Mouse (Mus musculus): ENCODE results near the gene Nxpe5. TPM values are rescaled to one million over a fixed set of nuclear protein-coding genes. Genes with fewer than 3 reads are reported as not detected.

Gene Nxpe5
- polyA plus RNA-seq, 1 experiment from 2014 or later: not detected

DNA sequence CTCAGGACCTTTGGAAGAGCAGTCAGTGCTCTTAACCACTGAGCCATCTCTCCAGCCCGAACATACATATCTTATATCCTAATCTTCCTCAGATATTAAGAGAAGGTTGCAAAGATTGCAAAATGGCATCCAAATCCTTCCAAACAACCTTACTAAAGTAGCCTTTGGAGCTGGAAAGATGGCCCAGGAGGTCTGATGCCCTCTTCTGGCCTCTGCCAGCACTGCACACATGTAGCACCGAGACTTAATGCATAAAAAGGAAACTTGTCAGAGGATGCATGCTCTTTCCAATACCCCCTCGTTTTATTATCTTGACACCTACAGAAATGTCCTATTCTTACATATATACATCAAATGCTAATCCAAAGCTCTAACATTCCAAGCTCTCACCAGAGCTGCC is 2.3 kb downstream of the Nxpe5 start:
- DNase-seq (ENCODE audit: low spot score): no peak
- Histone ChIP-seq H3K27me3 (ENCODE audit: control insufficient read depth, insufficient read depth, low read length) (no peaks in the 10 kb centered on the region), H3K9me3 (ENCODE audit: control insufficient read depth, low read length) (no peaks in the 10 kb centered on the region), H3K4me2 (ENCODE audit: low read depth) (no peak overlapping the region), H3K4me1 (ENCODE audit: control insufficient read depth, insufficient read depth, low read length) (no peaks in the 10 kb centered on the region), H3K27ac (ENCODE audit: low read depth, low read length) (no peak overlapping the region), H3K4me3 (ENCODE audit: low read depth, low read length) (no peak overlapping the region), H3K9ac (ENCODE audit: low read length) (no peak overlapping the region), H3K36me3 (ENCODE audit: control insufficient read depth, insufficient read depth, low read length) (no peaks in the 10 kb centered on the region)
- 54% methylated on average over 3 of the region's 3 CpGs for WGBS
- no peak for ATAC-seq (ENCODE audit: insufficient read depth, low FRiP score, low TSS enrichment)

DNA sequence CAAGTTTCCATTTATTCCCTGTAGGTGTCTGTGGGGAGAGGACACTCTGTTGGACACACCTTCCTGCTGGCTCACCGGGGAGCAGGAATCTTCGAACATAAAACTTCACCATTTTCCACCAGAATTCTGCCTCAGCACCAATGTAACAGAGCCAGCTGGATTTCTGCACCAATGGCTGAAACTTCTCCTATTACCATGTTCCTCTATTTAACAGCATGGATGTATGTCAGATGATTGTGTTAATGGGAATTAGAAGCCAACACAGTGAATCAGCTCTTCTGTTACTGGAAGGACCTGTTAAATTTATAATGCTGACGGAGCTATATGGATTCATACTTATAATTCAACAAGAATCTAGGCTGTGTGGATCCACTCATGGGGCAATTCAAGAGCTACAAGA is 3.8 kb downstream of the Nxpe5 start:
- Histone ChIP-seq H3K27ac (ENCODE audit: low read depth, low read length) (no peak overlapping the region), H3K9ac (ENCODE audit: low read length) (no peak overlapping the region), H3K27me3 (ENCODE audit: control insufficient read depth, insufficient read depth, low read length) (no peaks in the 10 kb centered on the region), H3K4me2 (ENCODE audit: low read depth) (no peak overlapping the region), H3K36me3 (ENCODE audit: control insufficient read depth, insufficient read depth, low read length) (no peaks in the 10 kb centered on the region), H3K4me1 (ENCODE audit: control insufficient read depth, insufficient read depth, low read length) (no peaks in the 10 kb centered on the region), H3K4me3 (ENCODE audit: low read depth, low read length) (no peak overlapping the region), H3K9me3 (ENCODE audit: control insufficient read depth, low read length) (no peaks in the 10 kb centered on the region)
- DNase-seq (ENCODE audit: low spot score) (no peak), ATAC-seq (ENCODE audit: insufficient read depth, low FRiP score, low TSS enrichment) (no peak)
- WGBS: 90% methylated on average over 3 of the region's 3 CpGs

DNA sequence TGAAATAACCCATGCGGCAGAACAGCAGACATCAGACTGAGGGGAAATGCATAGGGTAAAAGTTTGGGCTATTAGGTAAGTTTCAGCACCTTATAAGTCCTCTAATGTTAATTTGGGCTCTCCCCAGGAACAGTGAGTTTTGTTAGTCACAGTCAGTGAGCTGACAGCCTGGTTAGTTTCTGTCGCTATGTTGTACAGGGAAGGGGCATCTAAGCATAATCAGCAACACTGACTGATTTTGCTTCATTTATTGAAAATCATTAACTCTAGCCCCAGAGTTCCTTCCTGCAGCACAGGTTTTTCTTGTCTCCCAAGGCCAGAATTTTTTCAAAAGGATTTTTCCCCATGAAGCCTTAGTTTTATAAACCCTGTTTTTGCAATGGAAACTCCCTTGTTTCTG is 8.1 kb downstream of the Nxpe5 start:
- no peak for ATAC-seq (ENCODE audit: insufficient read depth, low FRiP score, low TSS enrichment)
- Histone ChIP-seq H3K4me3 (ENCODE audit: low read depth, low read length) (no peak overlapping the region), H3K36me3 (ENCODE audit: control insufficient read depth, insufficient read depth, low read length) (no peaks in the 10 kb centered on the region), H3K9me3 (ENCODE audit: control insufficient read depth, low read length) (no peaks in the 10 kb centered on the region), H3K9ac (ENCODE audit: low read length) (no peak overlapping the region), H3K27me3 (ENCODE audit: control insufficient read depth, insufficient read depth, low read length) (no peaks in the 10 kb centered on the region), H3K27ac (ENCODE audit: low read depth, low read length) (no peak overlapping the region), H3K4me1 (ENCODE audit: control insufficient read depth, insufficient read depth, low read length) (no peaks in the 10 kb centered on the region), H3K4me2 (ENCODE audit: low read depth) (no peak overlapping the region)
- DNase-seq (ENCODE audit: low spot score): no peak
- 87% methylated on average over 2 of the region's 2 CpGs for WGBS

DNA sequence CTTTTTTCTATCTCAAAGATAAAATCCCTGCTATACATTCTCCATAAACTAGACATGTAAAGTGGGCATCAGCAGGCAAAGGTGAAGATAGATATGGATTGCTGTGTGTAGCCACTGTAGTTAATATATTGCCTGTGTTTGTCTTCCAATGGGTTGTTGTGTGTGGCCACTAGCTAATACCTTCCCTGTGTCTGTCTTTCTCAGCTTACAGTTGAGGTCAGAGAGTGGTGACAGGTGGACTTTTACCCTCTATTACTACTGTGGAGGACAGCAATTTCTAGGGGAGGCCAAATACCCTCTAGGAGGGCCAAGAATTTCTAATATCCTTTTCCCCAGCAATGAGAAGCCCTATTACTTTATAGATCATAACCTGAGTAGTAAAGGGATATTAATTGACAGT is 8.5 kb downstream of the Nxpe5 start:
- no peak overlapping the region for H3K4me2 ChIP-seq (ENCODE audit: low read depth)
- no peak overlapping the region for H3K9ac ChIP-seq (ENCODE audit: low read length)
- DNase-seq (ENCODE audit: low spot score) (no peak), ATAC-seq (ENCODE audit: insufficient read depth, low FRiP score, low TSS enrichment) (no peak)
- H3K27me3 ChIP-seq (ENCODE audit: control insufficient read depth, insufficient read depth, low read length): no peaks in the 10 kb centered on the region
- no peaks in the 10 kb centered on the region for H3K4me1 ChIP-seq (ENCODE audit: control insufficient read depth, insufficient read depth, low read length)
- H3K9me3 ChIP-seq (ENCODE audit: control insufficient read depth, low read length): no peaks in the 10 kb centered on the region
- H3K4me3 ChIP-seq (ENCODE audit: low read depth, low read length): no peak overlapping the region
- no peak overlapping the region for H3K27ac ChIP-seq (ENCODE audit: low read depth, low read length)
- no peaks in the 10 kb centered on the region for H3K36me3 ChIP-seq (ENCODE audit: control insufficient read depth, insufficient read depth, low read length)

DNA sequence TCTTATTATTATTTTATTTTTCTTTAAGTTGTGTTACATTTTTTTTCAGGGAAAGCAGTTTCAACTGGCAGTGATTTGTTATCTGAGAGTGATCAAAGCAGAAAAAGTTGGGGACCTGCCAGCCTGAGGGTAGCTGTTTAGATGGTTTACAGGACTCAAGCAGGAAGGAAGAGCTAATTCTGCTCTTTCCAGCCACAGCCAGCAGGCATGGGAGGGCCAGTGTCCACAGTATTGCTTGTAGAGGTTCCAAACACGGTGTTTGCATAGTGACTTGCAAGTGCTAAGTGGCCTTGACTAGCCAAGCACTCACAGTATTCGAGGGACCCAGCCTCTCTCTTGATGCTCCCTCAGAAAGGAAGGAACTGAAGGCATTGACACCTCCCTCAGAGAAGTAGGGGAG is 15.8 kb downstream of the Nxpe5 start:
- Histone ChIP-seq H3K9ac (ENCODE audit: low read length) (no peak overlapping the region), H3K27ac (ENCODE audit: low read depth, low read length) (no peak overlapping the region), H3K4me1 (ENCODE audit: control insufficient read depth, insufficient read depth, low read length) (no peaks in the 10 kb centered on the region), H3K27me3 (ENCODE audit: control insufficient read depth, insufficient read depth, low read length) (no peaks in the 10 kb centered on the region), H3K36me3 (ENCODE audit: control insufficient read depth, insufficient read depth, low read length) (no peaks in the 10 kb centered on the region), H3K9me3 (ENCODE audit: control insufficient read depth, low read length) (no peaks in the 10 kb centered on the region), H3K4me3 (ENCODE audit: low read depth, low read length) (no peak overlapping the region), H3K4me2 (ENCODE audit: low read depth) (no peak overlapping the region)
- DNase-seq (ENCODE audit: low spot score) (no peak), ATAC-seq (ENCODE audit: insufficient read depth, low FRiP score, low TSS enrichment) (no peak)
- WGBS: 34% methylated on average over 2 of the region's 2 CpGs

DNA sequence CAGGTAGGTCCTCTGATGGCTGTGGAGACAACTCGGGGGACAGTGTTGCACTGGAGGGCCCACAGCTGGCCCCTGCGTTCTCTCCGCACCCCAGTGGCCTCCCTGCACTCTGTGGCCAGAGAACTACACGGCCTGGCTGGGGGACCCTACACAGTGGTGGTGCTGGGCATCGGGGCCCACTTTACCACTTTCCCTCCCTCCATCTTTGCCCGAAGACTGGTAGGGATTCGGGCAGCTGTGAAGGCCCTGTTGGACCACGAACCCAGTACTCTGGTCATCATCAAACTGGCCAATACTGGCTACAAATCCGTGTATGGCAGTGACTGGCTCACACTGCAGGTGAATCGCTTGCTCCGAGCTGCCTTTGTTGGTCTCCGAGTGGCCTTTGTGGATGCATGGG is 25.4 kb downstream of the Nxpe5 start:
- 85% methylated on average over 12 of the region's 12 CpGs for whole genome bisulfite sequencing
- H3K27ac ChIP-seq (ENCODE audit: low read depth, low read length): no peak overlapping the region
- no peak for DNase-seq (ENCODE audit: low spot score)
- no peaks in the 10 kb centered on the region for H3K27me3 ChIP-seq (ENCODE audit: control insufficient read depth, insufficient read depth, low read length)
- no peaks in the 10 kb centered on the region for H3K36me3 ChIP-seq (ENCODE audit: control insufficient read depth, insufficient read depth, low read length)
- ATAC-seq (ENCODE audit: insufficient read depth, low FRiP score, low TSS enrichment): no peak
- no peak overlapping the region for H3K4me3 ChIP-seq (ENCODE audit: low read depth, low read length)
- H3K9me3 ChIP-seq (ENCODE audit: control insufficient read depth, low read length): no peaks in the 10 kb centered on the region
- H3K4me2 ChIP-seq (ENCODE audit: low read depth): no peak overlapping the region
- peaks cover 3% of the 10 kb centered on the region for H3K4me1 ChIP-seq (ENCODE audit: control insufficient read depth, insufficient read depth, low read length)
- H3K9ac ChIP-seq (ENCODE audit: low read length): no peak overlapping the region

DNA sequence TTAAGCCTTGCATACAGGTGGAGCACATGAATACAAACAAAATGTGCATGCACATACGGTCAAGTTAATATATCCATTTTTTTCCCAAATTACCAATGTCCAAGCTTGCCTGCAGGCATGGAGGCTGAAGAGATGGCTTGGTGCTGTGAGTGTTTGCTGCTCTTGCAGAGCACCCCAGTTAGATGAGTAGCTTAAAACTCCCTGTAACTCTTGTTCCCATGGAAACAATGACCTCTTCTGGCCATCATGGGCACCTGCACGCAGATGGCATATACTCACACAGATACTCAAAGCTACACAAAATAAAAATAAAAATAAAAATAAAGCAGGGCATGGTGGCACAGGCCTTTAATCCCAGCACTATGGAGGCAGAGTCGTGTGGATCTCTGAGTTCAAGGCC is 27.4 kb downstream of the Nxpe5 start:
- no peaks in the 10 kb centered on the region for H3K9me3 ChIP-seq (ENCODE audit: control insufficient read depth, low read length)
- peaks cover 7% of the 10 kb centered on the region for H3K4me1 ChIP-seq (ENCODE audit: control insufficient read depth, insufficient read depth, low read length)
- H3K4me3 ChIP-seq (ENCODE audit: low read depth, low read length): no peak overlapping the region
- DNase-seq (ENCODE audit: low spot score) (no peak), ATAC-seq (ENCODE audit: insufficient read depth, low FRiP score, low TSS enrichment) (no peak)
- H3K36me3 ChIP-seq (ENCODE audit: control insufficient read depth, insufficient read depth, low read length): no peaks in the 10 kb centered on the region
- no peak overlapping the region for H3K9ac ChIP-seq (ENCODE audit: low read length)
- H3K4me2 ChIP-seq (ENCODE audit: low read depth): no peak overlapping the region
- H3K27me3 ChIP-seq (ENCODE audit: control insufficient read depth, insufficient read depth, low read length): no peaks in the 10 kb centered on the region
- 91% methylated on average over 3 of the region's 3 CpGs for WGBS
- no peak overlapping the region for H3K27ac ChIP-seq (ENCODE audit: low read depth, low read length)

DNA sequence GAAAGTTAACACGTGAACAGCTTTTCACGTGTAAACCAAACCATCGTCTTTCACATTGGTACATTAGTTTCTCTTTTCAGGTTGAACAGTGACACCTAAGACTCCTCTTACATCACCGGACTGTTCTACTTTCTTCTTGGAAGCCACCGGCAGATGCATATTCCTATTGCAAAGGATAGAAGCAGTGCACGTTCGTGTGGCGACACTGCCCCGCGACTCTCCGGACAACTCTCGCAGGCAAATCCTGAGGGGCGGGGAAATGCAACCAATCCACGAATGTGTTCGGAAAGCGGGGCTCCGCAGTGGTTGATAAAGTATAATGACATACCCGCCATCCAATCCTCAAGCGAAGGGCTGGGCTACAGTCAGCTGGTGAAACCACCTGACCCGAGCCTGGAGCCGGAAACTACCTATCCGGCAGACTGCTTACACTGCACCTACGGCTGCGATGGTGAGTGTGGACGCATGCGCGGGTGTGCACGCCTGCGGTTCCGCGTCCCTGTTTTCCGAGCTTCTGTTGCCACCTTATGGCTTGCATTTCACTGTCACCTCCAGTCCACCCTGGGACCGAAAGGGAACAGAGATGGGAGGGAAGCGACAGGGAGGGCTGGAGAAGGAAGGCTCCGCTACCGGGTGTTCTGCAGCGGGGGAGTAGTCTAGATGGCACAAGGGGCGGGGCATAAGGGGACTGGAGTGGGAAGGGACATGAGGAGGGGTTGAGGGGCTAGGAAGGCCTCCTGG is 29.8 kb downstream of the Nxpe5 start, which contains the start of gene Lamtor4:
Gene Lamtor4 (plus strand): TSS at position 130 of the 741 bp plus-strand sequence.
- H3K27ac ChIP-seq (ENCODE audit: low read depth, low read length): peak within 1 kb of the TSS; percentile 28; the same call in 1 of the 2 replicates

DNA sequence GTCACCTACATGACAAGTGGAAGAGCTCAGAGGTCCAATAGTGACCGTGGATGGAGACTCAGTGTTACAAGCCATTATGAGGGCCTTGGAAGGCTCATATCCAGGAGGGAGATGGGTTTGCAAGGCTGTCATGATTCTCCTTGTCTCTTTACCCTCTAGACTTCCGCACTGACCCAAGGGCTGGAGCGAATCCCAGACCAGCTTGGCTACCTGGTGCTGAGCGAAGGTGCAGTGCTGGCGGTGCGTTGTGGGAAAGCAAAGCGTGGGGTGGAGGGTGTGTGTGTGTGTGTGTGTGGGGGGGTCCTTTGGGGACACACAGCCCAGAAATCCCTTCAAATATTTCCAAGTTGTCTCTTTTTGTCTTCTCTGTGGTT is 30.4 kb downstream of the Nxpe5 start:
- Histone ChIP-seq H3K4me2 (ENCODE audit: low read depth) (peak overlapping the region; percentile 77), H3K4me3 (ENCODE audit: low read depth, low read length) (peak overlapping the region; percentile 60), H3K9me3 (ENCODE audit: control insufficient read depth, low read length) (no peaks in the 10 kb centered on the region), H3K4me1 (ENCODE audit: control insufficient read depth, insufficient read depth, low read length) (peaks cover 7% of the 10 kb centered on the region), H3K27me3 (ENCODE audit: control insufficient read depth, insufficient read depth, low read length) (no peaks in the 10 kb centered on the region), H3K9ac (ENCODE audit: low read length) (peak overlapping the region; percentile 53), H3K36me3 (ENCODE audit: control insufficient read depth, insufficient read depth, low read length) (peaks cover 10% of the 10 kb centered on the region), H3K27ac (ENCODE audit: low read depth, low read length) (peak overlapping the region; percentile 28; the same call in 1 of the 2 replicates)
- 36% methylated on average over 7 of the region's 7 CpGs for WGBS
- ATAC-seq (ENCODE audit: insufficient read depth, low FRiP score, low TSS enrichment): no peak; the same call in 1 of the 2 replicates
- DNase-seq (ENCODE audit: low spot score): no peak

More for the DNA sequence above, 29.8 kb downstream of the Nxpe5 start, which contains the start of gene Lamtor4:
- peaks cover 7% of the 10 kb centered on the region for H3K4me1 ChIP-seq (ENCODE audit: control insufficient read depth, insufficient read depth, low read length)
- no peaks in the 10 kb centered on the region for H3K9me3 ChIP-seq (ENCODE audit: control insufficient read depth, low read length)
- peak within 1 kb of the TSS; percentile 53 for H3K9ac ChIP-seq (ENCODE audit: low read length)
- H3K4me3 ChIP-seq (ENCODE audit: low read depth, low read length): peak within 1 kb of the TSS; percentile 60
- WGBS: under 1% methylated on average over 38 of the region's 38 CpGs
- DNase-seq (ENCODE audit: low spot score) (peak; percentile 90), ATAC-seq (ENCODE audit: insufficient read depth, low FRiP score, low TSS enrichment) (peak; percentile 99)
- H3K27me3 ChIP-seq (ENCODE audit: control insufficient read depth, insufficient read depth, low read length): no peaks in the 10 kb centered on the region
- H3K4me2 ChIP-seq (ENCODE audit: low read depth): peak within 1 kb of the TSS; percentile 77
- peaks cover 10% of the 10 kb centered on the region for H3K36me3 ChIP-seq (ENCODE audit: control insufficient read depth, insufficient read depth, low read length)

All from neural tube, embryonic 11.5 days (tissue).